Mouse (Mus musculus) liver, adult 2 months (tissue): ENCODE results near the gene Gm20696.

ENCODE experiments used
- CTCF ChIP-seq: fragments of 200-500 bp; IDR thresholded peaks from 2 replicates; pipeline ENCODE4 v1.5.1; 2011; ENCODE audit warnings: low read depth, low read length, control low read depth
- POLR2A ChIP-seq: fragments of 200-500 bp; IDR thresholded peaks from 2 replicates; pipeline ENCODE4 v1.6.1; 2011; ENCODE audit warnings: low read length, control low read depth; ENCODE audit not compliant: insufficient read depth; ENCODE audit errors: extremely low read depth

DNA sequence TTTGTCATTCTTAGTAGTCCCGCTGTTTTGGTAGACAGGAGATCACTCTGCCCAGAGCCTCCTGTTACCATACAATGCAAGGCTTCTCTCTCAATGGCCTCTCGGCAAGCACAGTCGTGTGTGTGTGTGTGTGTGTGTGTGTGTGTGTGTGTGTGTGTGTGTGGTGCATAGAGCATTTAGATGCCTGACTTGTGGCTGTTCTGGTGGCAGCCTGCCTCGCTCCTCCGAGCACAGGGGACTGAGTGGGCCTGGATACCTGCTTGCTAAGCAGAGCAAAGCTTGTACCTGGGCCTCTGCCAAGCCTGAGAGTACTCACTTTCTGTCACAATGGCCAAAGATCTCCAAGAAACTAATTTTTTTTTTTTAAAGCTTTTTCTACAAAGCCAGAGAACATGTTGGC, 67.4 kb downstream of the Gm20696 start:
- TF ChIP-seq CTCF (no peak), POLR2A (no peak)
